Mouse (Mus musculus): Measurements from ENCODE around the gene Tm9sf1. TPM values are rescaled to one million over a fixed set of nuclear protein-coding genes. Genes with fewer than 3 reads are reported as not detected.
A peak's percentile ranks its signal among the peaks of the same experiment; 100 is the strongest.

The Tm9sf1 gene
- polyA plus RNA-seq, 1 experiment from 2014 or later, result 91.1 TPM

DNA sequence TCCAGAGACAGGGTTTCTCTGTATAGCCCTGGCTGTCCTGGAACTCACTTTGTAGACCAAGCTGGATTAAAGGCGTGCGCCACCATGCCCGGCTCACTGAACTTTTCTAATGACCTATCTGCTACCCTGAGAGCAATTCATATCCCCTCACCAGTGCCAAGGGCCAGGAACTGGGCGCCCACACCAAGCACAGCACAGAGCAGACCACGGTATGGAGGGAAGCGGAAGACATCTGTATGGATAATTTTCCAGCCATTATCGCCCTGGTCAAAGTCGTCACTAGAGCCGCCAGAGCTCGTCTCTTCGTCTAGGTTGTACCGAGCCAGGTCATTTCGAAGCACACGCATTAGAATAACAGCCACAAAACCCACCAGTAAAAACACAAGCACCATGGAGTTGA lies 2.8 kb downstream of the Tm9sf1 start:
- Histone ChIP-seq H3K4me1 (ENCODE audit: insufficient read depth, low read depth, low read length) (peaks cover 5% of the 10 kb centered on the region; the same call in 1 of the 2 replicates), H3K36me3 (ENCODE audit: insufficient read depth, low read length) (peaks cover 26% of the 10 kb centered on the region; the same call in 1 of the 2 replicates), H3K4me3 (ENCODE audit: low read depth, low read length) (no peak overlapping the region), H3K9ac (replicated peaks; ENCODE audit: low read depth) (no peak overlapping the region), H3K27me3 (replicated peaks; ENCODE audit: insufficient read depth, low read length) (no peaks in the 10 kb centered on the region), H3K9me3 (ENCODE audit: low read length) (no peaks in the 10 kb centered on the region), H3K4me2 (replicated peaks; ENCODE audit: low read depth, low read length) (no peak overlapping the region), H3K27ac (ENCODE audit: low read length) (no peak overlapping the region)
- DNase-seq (ENCODE audit: low spot score), result no peak
- no peak for TF ChIP-seq EP300 (IDR thresholded peaks at IDR 0.05)
- no peak for TF ChIP-seq CTCF (IDR thresholded peaks at IDR 0.05)
- WGBS, result 95% methylated on average over 14 of the region's 14 CpGs
- no peak for ATAC-seq

DNA sequence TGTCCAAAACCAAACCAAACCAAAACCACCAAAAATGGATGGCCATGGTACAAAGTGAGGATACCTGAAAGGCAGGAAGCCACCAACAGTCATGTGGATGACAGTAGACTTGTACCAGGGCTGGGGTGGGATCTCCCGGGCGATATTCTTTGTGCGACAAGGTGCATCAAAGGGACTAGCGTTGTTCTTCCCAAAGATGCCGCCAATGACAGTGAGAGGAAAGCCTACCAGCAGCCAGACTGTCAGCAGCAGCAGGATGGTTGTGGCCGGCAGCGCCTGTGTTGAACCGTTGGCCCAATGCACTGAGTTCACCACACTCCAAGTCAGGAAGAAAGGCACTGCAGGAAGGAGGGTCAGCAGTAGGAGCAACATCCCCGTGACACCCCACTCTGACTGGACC lies 5.8 kb downstream of the Tm9sf1 start, which contains the start of gene Gm49378:
Gene Gm49378 (minus strand): TSS at position 101 of the 400 bp plus-strand sequence.
- Histone ChIP-seq H3K4me1 (ENCODE audit: insufficient read depth, low read depth, low read length) (peaks cover 3% of the 10 kb centered on the region; the same call in 1 of the 2 replicates), H3K27ac (ENCODE audit: low read length) (no peak within 1 kb of the TSS), H3K9ac (replicated peaks; ENCODE audit: low read depth) (no peak within 1 kb of the TSS), H3K4me2 (replicated peaks; ENCODE audit: low read depth, low read length) (no peak within 1 kb of the TSS), H3K36me3 (ENCODE audit: insufficient read depth, low read length) (peaks cover 30% of the 10 kb centered on the region; the same call in 1 of the 2 replicates), H3K27me3 (replicated peaks; ENCODE audit: insufficient read depth, low read length) (no peaks in the 10 kb centered on the region), H3K9me3 (ENCODE audit: low read length) (no peaks in the 10 kb centered on the region), H3K4me3 (ENCODE audit: low read depth, low read length) (no peak within 1 kb of the TSS)
- no peak for TF ChIP-seq CTCF (IDR thresholded peaks at IDR 0.05)
- TF ChIP-seq EP300 (IDR thresholded peaks at IDR 0.05), result no peak
- DNase-seq (ENCODE audit: low spot score) (no peak), ATAC-seq (no peak)
- 89% methylated on average over 9 of the region's 9 CpGs for whole genome bisulfite sequencing

DNA sequence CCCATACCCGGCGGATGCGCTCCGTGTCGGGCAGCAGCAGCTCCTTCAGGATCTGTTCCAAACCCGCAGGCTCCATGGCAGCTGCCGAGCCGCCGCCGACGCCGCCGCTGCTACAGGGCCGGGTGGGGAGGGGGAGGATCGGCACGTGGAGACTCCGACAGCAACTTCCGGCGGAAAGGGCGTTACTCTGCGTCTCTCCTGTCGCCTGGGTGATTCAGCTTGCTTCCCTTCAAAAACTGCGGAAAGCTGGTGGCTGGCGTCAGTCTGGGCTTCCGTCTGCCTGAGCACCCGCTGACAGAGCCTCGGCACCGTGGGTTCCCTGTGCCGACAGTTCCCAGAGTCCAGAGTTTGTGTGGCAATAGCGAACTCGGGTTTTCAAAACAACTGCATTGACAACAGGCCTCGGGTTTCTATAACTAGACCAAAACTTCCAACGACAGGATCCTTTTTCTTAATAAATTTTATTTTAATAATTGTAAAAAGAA lies 8.0 kb downstream of the Tm9sf1 start, which contains the start of gene Ipo4:
Gene Ipo4 (minus strand): TSS at position 435 of the 485 bp plus-strand sequence.
- no peaks in the 10 kb centered on the region for H3K9me3 ChIP-seq (ENCODE audit: low read length)
- ATAC-seq (peak; percentile 98), DNase-seq (ENCODE audit: low spot score) (peak; percentile 97)
- peak within 1 kb of the TSS; percentile 50 for H3K9ac ChIP-seq (replicated peaks; ENCODE audit: low read depth)
- 2% methylated on average over 33 of the region's 33 CpGs for WGBS
- peaks cover 3% of the 10 kb centered on the region; the same call in 1 of the 2 replicates for H3K4me1 ChIP-seq (ENCODE audit: insufficient read depth, low read depth, low read length)
- TF ChIP-seq EP300 (IDR thresholded peaks at IDR 0.05), result no peak
- TF ChIP-seq CTCF (IDR thresholded peaks at IDR 0.05), result no peak
- H3K4me3 ChIP-seq (ENCODE audit: low read depth, low read length), result peak within 1 kb of the TSS; percentile 54
- H3K27ac ChIP-seq (ENCODE audit: low read length), result peak within 1 kb of the TSS; percentile 39; the same call in 1 of the 2 replicates
- peaks cover 35% of the 10 kb centered on the region; the same call in 1 of the 2 replicates for H3K36me3 ChIP-seq (ENCODE audit: insufficient read depth, low read length)
- H3K4me2 ChIP-seq (replicated peaks; ENCODE audit: low read depth, low read length), result peak within 1 kb of the TSS; percentile 92
- no peaks in the 10 kb centered on the region for H3K27me3 ChIP-seq (replicated peaks; ENCODE audit: insufficient read depth, low read length)

DNA sequence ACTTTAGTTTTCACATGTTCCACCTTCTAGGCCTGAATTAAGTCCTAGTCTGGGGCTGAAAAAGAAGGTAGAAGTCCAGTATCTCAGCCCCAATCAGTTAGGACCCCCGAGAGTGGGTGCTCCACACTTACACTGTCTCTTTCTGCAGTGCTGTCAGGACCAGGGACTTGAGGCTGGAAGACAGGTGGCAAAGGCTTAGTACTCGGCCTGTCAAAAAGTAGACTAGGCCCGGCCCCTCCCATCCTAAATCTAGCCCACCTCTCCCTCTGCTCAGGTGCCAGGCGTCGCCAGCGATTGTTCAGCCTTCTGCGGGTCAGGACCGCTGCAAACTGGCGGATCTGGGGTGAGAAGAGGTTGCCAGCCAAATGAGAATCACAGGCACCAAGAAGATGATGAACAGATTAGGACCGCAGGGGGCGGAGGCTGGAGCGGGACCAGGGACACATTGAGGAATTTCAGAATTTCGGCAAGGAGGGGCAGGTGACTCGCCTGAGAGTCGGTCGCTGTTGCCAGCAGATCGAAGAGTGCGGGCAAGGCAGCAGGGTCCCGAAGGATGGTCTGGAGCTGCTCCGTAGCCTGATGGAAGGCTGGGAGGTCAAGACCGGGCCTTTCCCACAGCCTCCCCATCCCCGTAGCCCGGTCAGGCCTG lies 8.6 kb downstream of the Tm9sf1 start:
- peak overlapping the region; percentile 92 for H3K4me2 ChIP-seq (replicated peaks; ENCODE audit: low read depth, low read length)
- H3K36me3 ChIP-seq (ENCODE audit: insufficient read depth, low read length), result peaks cover 29% of the 10 kb centered on the region; the same call in 1 of the 2 replicates
- peak overlapping the region; percentile 50 for H3K9ac ChIP-seq (replicated peaks; ENCODE audit: low read depth)
- TF ChIP-seq CTCF (IDR thresholded peaks at IDR 0.05) (no peak), EP300 (IDR thresholded peaks at IDR 0.05) (no peak)
- no peaks in the 10 kb centered on the region for H3K9me3 ChIP-seq (ENCODE audit: low read length)
- peaks cover 3% of the 10 kb centered on the region; the same call in 1 of the 2 replicates for H3K4me1 ChIP-seq (ENCODE audit: insufficient read depth, low read depth, low read length)
- H3K27me3 ChIP-seq (replicated peaks; ENCODE audit: insufficient read depth, low read length), result no peaks in the 10 kb centered on the region
- WGBS, result 5% methylated on average over 23 of the region's 23 CpGs
- DNase-seq (ENCODE audit: low spot score) (no peak), ATAC-seq (peak; percentile 51; the same call in 1 of the 2 replicates)
- H3K27ac ChIP-seq (ENCODE audit: low read length), result peak overlapping the region; percentile 39; the same call in 1 of the 2 replicates
- H3K4me3 ChIP-seq (ENCODE audit: low read depth, low read length), result peak overlapping the region; percentile 54

DNA sequence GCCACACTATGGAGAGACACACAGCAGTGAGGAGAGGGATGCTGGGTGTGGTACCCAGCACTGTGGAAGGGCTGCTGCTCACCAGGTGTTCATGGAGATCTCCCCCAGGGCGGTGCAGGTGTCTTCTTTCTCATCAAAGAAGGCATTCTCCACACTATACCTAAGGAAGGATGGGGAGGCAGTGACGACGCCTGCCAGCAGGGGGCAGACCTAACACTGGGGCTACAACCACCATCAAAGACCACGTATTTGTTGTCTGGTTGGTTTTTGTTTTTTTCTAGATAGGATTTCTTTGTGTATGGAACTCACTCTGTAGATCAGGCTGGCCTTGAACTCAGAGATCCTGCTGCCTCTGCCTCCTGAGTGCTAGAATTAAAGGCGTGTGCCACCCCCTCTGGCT lies 14.3 kb downstream of the Tm9sf1 start:
- no peaks in the 10 kb centered on the region for H3K4me1 ChIP-seq (ENCODE audit: insufficient read depth, low read depth, low read length)
- TF ChIP-seq EP300 (IDR thresholded peaks at IDR 0.05) (no peak), CTCF (IDR thresholded peaks at IDR 0.05) (peak; percentile 86)
- 50% methylated on average over 5 of the region's 5 CpGs for WGBS
- H3K9ac ChIP-seq (replicated peaks; ENCODE audit: low read depth), result no peak overlapping the region
- H3K27ac ChIP-seq (ENCODE audit: low read length), result no peak overlapping the region
- H3K9me3 ChIP-seq (ENCODE audit: low read length), result no peaks in the 10 kb centered on the region
- 0 out of 2 replicates have a peak, but pooled peaks have one; percentile 13 for ATAC-seq
- DNase-seq (ENCODE audit: low spot score), result no peak
- no peaks in the 10 kb centered on the region for H3K27me3 ChIP-seq (replicated peaks; ENCODE audit: insufficient read depth, low read length)
- no peak overlapping the region for H3K4me2 ChIP-seq (replicated peaks; ENCODE audit: low read depth, low read length)
- no peak overlapping the region for H3K4me3 ChIP-seq (ENCODE audit: low read depth, low read length)
- H3K36me3 ChIP-seq (ENCODE audit: insufficient read depth, low read length), result peaks cover 14% of the 10 kb centered on the region; the same call in 1 of the 2 replicates

DNA sequence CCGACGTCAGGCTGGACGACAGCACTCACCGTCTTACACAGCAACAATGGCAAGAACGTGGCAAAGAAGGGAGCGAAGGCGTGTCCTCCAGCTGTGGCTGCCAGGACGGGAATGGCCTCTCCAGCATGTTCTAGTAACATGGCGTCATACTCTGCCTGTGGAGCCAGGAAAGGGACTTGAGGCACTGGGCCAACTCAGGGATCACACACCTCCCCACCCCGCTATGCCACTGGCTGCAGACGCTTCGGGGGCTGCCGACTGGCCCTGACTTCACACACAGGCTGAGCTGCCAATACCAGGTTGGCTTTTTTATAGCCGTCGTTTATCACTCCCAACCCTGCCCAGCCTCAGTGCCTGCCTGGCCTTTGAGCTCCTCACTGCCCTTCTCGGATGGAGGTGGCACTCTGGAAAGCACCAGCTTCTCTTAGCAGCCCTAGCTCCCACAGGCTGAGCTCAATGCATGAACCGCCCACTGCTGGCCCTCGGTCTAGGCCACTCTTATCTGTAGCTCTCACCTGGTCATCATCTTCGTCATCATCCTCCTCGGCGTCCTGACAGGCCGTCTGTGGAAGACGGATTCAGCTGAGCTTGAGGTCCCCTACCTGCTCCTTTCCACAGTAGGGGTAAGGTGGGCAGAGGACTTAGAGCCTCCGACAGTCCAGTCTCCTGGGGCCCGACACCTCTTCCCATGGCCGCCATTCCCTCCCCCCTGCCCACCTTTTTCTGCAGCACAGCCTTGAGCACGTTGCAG lies 15.4 kb downstream of the Tm9sf1 start:
- ATAC-seq (no peak), DNase-seq (ENCODE audit: low spot score) (no peak)
- no peak for TF ChIP-seq EP300 (IDR thresholded peaks at IDR 0.05)
- TF ChIP-seq CTCF (IDR thresholded peaks at IDR 0.05), result no peak
- no peak overlapping the region for H3K9ac ChIP-seq (replicated peaks; ENCODE audit: low read depth)
- H3K4me1 ChIP-seq (ENCODE audit: insufficient read depth, low read depth, low read length), result no peaks in the 10 kb centered on the region
- WGBS, result 89% methylated on average over 26 of the region's 27 CpGs
- H3K4me2 ChIP-seq (replicated peaks; ENCODE audit: low read depth, low read length), result no peak overlapping the region
- H3K27me3 ChIP-seq (replicated peaks; ENCODE audit: insufficient read depth, low read length), result no peaks in the 10 kb centered on the region
- H3K4me3 ChIP-seq (ENCODE audit: low read depth, low read length), result no peak overlapping the region
- no peaks in the 10 kb centered on the region for H3K9me3 ChIP-seq (ENCODE audit: low read length)
- H3K36me3 ChIP-seq (ENCODE audit: insufficient read depth, low read length), result peaks cover 14% of the 10 kb centered on the region; the same call in 1 of the 2 replicates
- no peak overlapping the region for H3K27ac ChIP-seq (ENCODE audit: low read length)

Data from lung, postnatal 0 days (tissue).